Mouse (Mus musculus) spleen, postnatal 4 days (tissue): ENCODE measurements around the gene Ccdc182.

ENCODE experiments used
- DNase-seq, 2 experiments: peaks; one replicate each; pipeline ENCODE4 v3.0.0; 2022; ENCODE audit warnings: low spot score in 2 of 2

Gene Ccdc182

DNA sequence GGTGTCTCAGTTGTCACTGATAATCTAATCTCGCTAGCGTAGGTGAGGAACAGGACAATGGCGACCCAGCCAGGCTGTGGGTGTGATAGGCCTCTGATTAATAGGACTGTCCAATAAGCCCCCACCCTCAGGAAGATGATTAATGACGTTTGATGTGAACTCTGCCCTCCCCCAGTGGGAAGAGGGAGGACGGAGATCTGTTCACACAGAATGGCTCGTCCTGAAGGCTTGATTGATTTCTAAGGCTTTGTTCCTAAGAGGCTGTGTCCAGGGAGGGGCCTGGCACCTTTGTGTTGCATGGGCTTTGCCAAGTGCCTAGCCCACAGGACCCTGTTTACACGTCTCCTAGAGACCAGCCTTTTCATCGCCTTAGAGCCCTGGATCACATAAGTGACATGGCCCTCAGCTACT, 13.4 kb upstream of the Ccdc182 start:
- DNase-seq: no peak

DNA sequence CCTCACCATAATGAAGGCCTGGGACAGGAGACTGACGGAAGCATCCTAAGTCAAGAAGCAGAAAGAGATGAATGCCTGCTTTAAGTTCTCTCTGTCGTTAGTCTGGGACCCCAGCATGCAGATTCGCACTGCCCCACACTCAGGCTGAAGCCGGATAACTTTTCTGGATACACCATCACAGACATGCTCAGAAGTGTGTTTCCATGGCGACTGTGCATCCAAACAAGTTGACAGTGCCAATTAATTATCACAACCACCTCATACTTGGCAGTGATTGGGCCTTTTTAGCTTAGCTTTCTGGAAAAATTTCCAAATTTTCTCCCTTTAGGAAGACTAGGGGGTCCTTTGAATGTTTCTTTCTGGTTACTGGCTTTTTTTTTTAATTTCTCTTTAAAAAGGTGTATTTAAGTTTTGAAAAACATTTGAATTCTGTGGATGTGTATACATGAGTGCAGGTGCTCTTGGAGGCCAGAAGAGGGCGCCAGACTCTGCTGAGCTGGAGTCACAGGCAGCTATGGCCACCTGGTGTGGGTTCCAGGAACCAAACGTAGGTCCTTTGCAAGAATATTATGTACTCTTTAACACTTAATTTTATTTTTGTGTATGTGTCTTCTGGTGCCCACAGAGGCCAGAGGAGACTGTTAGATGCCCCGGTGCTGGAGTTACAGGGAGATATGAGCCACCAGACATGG, 12.3 kb upstream of the Ccdc182 start:
- DNase-seq: no peak

DNA sequence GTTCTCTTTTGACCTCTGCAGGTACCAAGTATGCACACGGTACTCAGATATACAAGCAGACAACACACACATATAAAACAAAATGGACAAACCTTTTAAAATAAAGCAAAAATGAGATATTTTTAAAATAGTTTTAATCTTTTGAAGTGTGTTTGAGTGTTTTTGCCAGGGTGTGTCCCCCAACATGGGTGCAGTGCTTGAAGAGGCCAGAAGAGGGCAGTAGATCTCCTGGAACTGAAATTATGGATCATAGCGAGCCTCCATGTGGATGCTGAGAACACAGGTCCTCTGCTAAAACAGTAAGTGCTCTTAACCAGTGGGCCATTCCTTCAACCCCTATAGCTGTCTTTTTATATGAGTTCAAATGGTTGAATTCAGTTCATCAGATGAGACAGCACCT, 11.3 kb upstream of the Ccdc182 start:
- no peak for DNase-seq

DNA sequence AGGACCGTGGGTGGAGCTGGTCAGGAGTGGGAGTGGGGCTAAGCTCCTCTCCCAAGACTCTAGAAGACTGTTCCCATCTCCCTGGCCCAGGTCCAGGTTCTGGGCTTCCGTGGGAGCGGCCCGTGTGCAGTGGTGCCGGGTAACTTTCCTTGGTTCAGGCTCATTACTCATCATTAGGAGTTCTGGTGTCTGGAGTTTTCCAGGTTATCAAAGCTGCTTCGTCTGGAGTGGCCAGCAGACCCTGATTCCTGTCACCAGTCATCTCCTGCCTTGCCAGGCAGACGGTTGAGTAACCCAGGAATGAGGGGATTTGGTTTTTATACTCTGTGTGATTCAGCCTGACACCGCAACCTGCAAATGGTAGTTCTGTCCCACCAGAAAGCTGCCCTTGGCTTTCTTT, 7.8 kb upstream of the Ccdc182 start:
- no peak for DNase-seq

DNA sequence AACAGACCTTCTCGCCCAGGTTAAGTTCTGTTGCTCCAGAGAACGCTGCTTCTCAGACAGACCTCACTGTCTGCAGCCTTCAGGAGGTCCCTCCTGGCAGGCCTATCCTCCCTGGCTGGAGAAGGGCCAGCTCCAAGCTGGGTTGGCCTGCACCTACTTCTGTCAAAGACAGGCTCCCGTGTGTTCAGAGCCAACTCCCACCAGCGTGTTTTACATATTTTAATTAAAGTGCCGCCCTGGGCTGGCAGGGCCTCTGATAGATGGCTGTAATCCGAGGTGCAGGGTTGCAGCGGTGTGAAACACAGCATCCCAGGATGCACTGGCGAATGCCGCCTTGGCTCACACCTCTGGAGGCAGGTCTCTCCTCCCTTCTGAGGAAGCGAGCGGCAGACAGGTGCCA, 5.5 kb upstream of the Ccdc182 start:
- DNase-seq: no peak

DNA sequence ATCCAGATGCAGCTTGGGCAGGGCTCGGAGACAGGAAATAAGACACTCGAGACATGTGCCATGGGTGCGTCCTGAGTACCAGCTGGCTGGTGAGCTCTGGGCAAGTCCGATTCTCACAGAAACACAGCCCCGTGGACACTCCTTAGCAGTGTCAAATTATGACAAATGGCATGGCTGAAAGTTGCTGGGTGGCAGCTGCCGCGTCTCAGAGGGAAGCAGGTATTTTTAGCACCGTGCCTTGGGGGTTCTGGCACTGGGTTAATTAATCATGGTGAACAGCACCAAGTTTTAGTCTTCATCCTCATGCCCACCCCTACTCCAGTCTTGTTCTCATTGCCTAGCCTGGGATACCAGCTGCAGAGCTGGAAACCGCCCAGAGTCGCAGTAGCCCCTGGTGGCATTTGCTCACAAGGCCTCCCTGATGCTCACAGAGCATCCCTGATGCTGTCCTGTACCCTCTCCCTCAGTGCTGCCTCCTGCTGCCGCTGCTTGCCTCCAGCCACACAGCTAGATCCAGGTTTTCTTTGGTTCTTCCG, 5.0 kb upstream of the Ccdc182 start:
- DNase-seq: no peak

DNA sequence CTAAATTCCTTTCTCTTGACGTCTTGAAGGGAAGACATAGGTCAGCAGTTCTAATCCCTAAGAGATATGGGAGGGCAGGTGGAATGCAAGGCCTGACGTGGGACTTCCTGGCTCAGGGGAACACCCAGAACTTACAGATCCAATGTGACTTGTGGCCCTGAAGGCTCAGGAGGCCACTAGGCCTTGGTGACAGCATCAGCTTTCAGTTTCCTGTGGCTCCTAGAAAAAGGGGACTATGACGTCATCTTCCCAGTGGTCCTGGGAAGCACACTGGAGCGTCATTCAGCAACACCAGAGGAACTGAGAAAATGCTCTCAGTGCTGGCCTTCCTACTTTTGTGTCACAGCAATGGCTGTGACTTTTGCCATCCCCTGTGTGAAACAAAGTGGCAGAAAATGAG, 2.6 kb upstream of the Ccdc182 start:
- DNase-seq: no peak

DNA sequence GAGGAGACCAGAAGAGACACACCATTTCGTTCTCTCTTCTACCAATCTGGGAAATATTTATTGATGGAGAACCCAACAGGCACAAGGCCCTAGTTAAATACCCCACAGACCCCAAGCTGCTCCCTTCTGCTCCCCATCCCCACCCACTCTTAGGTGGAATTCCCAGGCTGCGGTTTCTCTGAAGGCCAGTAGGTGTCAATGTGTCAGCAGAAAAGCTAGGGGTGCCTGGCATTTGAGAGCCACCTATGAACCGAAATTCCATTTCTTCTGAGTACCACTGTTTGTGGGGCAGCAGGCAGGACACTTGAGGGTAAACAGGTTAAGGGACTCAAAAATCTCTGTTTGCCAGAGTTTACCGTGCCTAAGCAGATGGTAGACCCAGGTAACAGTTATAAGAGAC, 2.2 kb upstream of the Ccdc182 start:
- DNase-seq: no peak

DNA sequence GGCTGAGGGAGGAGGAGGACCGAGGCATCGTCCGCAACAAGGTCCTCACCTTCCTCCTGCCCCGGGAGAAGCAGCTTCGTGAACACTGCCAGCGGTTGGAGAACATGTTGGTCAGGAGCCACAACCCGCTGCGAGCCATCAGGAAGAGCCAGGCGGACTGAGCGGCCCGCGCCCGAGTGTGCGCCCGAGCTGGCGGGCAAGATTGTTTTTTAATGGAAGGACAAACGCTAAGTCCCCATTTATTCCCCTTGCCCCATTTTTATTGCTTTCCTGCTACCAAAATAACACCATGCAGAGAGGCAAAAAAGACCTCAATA, 494 bp downstream of the Ccdc182 start:
- no peak for DNase-seq

DNA sequence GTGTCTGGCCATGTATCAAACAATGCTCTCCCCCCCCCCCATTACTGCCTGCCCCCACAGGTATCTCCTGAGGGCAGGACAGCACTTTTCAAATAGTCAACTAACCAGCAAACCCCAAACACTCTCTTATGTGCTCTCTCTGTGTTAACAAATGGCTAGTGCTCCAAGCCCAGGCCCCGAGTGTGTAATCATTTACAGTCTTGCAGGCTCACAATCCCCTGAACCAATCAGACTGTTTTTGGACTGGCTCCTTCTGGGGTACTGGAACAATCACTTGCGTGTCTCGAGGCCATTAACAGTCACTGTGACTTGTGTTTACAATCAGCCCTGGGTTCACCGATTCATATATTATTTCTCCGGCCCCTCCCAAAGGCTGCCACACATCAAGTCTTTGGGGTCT, 1.4 kb downstream of the Ccdc182 start:
- DNase-seq: no peak

DNA sequence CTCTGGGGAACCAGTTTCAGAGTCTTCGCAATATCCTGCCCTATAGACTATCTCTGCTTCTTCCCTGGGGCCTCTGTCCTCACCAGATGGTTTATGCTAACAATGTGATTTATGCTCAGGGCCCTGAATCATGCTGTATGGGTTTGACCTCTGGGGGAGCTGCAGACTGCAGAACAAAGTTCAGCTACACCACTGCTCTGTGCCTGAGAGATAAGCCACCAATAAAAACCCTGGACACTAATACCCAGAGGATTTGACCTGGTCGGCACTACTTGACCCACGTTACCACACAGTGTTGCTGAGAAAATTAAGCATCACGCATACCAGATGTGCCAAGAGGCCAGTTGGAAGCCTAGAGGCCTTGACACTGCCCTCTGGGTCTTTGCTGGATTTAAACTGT, 3.7 kb downstream of the Ccdc182 start:
- no peak for DNase-seq

DNA sequence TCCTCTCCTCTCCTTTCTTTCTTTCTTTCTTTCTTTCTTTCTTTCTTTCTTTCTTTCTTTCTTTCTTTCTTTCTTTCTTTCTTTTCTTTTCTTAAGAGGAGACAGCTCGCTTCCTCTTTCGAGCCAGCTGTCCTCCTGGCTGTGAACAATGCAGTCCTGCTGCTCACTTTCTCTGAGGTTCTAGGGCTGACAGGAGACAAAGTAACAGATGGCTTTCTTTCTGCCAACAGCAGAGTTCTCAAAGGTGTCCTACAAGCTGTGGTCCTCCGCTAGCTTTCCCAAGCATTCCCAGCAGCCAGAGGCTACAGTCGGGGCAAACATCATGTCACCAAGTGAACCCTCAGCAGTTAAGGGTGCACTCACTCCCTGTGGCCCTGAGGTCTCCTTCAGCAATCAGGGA, 5.5 kb downstream of the Ccdc182 start:
- no peak for DNase-seq

DNA sequence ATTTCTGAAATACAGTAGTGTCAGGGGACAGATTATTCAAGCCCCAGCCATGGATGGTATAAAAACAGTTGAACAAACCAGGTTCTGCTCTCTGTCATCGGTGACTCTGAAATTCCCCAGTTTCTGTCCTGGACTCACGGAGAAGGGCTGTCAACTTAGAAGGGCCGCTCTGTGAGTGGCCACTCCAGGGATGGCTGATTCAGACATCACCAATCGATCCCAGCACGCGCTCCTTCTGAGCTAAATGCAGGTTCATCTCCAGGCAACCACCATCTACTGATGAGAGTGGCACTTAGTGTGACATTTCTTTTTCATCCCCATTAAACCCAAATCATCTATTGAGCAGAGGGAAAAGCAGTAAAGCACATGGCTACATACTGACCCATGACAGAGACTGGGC, 7.8 kb downstream of the Ccdc182 start:
- no peak for DNase-seq

DNA sequence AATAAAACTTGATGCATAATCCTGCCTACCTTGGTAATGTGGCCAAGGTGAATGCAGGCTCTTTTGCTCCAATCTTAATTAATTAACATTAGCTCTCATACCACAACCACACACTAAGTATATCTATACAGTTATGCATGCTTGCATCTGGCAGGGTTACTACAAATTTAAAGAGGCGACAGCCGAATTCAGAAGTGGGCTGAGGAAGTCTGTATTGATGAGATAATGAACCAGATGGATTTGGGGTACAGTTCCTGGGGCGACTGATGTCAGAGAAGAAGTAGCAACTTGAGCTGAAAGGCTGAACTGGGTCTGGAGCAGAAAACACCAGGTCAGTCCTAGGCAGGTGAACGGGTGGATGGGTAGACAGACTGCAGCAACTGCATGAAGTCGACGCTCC, 11.9 kb downstream of the Ccdc182 start:
- DNase-seq: no peak

DNA sequence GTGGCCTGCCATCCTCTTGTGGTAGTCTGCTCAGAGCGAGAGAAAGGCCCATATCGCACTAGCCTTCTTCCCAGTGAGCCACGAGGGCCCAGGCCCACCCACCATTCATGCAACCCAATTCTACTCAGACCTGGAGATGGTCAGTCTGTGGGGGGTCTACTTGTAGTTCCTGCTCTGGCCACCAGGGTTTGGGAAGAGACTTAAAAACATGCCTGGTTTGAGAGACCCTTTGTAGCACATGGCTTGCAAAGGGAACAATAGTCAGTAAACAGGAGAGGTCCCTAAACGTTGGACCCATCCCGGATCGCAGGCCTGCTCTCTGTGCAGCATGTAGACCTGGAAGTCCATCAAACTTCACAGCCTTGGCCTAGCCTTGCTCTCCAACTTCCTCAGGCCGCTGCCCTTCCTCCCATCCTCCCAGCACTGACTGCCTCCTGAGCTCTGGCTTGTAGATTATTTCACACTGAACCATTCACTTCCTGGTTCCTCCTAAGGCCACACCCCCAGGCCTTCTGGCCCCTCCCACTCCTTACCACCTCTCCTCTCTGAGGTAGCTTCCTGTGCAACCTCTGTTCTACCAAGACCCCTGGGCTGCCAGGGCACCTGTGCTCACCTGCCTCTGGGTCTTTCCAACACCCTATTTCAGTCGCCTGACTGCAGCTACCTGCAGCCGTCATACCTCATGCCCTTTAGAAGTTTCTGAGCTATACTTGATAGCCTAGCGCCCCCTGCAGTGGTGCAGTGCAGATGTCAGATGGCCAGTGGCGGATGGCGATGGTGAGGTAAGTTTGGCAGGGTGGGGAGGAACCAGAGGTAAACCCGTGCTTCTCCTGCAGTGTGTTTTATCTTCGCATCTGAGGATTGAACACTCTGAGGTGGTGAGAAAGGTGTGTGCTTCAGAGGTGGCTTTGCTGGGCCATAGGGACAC, 14.0 kb downstream of the Ccdc182 start:
- no peak for DNase-seq

DNA sequence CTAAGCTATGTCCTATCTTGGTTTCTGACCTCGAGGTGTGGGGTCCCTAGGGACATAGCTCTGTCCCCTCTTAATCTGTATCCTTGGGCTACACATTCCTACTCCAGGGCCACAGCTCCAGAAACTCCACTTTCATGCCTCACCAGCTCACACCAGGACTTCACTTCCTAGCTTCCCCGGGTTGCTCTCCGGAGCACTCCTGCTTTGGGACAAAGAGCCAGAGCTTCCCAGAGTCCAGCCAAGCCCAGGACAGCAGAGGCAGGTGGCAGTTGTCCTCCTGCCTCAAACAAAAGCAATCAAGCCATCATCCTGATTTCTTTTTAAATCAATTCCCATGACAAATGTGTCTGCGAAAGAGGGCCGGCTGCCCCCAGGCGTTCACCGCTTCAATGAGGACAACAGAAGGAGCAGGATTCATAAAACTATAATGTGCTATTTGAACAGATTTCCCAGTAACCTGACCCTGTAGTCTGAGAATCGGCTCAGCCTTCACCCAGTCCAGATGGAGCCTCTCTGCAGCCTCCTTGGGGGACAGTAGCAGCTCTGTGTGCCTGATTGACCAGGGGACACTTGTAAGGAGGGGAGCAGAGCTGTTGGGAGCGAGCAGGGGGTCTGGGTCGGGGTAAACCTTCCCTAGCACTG, 15.3 kb downstream of the Ccdc182 start:
- no peak for DNase-seq

DNA sequence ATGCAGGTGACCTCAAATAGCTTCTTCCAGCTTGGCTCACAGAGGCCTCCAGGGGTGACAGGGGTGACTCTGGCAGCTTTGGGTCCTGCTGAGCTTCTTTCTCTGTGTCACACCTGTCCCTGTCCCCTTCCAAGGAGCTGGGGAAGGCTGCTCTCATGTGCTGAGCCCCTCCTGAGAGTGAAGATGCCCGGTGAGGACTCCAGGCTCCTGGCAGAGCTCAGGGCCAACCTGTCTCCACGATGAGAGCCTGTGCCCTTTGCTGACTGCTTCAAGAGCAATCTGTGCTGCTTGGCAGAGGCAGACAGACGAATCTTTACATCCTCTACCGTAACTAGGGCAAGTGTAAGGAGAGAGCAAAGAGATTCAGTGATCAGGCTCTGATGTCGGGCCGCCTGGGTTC, 16.9 kb downstream of the Ccdc182 start:
- DNase-seq: no peak

DNA sequence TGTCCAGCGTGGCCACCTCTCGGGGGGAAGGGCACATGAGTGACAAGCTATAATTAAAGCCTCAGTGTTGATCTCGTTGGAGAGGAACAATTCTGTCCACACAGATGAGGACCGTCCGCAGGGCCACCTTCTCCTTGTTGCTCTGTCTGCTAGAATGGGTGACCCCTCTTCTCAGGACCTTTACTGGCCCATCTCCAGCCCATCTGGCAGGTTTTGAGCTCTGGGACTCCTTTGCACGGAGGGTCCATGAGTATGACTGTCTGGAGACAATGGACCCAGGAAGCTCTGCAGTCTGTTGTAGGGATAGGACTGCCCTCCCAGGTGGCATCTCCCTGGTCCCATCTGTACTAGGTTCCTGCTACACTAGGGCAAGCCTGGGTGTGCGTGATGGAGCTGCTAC, 17.7 kb downstream of the Ccdc182 start:
- DNase-seq: no peak

DNA sequence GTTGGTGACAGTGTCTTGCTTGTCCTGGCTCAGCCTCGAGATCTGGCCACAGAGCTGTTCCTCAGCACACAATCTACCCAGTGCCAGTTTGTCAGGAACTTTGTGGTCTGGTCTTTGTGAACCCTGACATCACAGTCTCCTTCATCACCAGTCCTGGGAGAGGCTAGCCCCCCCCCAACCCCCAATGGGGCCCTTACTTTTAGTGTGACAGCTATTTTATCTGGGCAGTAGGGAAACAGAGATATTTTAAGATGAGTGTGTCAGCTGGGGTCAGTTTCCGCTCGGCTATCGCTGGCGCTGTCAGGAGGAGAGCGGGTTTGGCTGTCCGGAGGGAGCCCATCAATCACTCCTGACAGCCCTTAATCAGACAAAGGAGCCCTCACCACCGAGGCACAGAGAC, 19.7 kb downstream of the Ccdc182 start:
- DNase-seq: no peak

DNA sequence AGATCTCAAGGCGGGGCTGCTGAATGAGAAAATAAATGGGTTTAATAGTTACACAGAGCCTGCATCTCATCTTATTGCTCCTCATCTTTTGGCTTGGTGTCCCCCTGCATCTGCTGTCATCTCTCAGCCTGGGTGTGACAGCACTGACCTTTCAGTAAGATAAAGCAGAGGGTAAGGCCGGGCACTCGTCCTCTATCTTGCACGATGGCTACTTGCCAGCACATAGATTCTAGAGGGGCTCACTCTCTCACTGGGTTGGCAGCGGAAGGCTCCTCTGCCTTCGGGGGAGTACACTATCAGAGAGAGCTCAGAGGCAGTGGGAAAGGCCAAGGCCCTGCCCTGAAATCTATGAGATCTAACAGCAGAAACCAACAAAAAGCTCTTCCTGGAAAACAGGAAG, 20.6 kb downstream of the Ccdc182 start:
- DNase-seq: no peak

DNA sequence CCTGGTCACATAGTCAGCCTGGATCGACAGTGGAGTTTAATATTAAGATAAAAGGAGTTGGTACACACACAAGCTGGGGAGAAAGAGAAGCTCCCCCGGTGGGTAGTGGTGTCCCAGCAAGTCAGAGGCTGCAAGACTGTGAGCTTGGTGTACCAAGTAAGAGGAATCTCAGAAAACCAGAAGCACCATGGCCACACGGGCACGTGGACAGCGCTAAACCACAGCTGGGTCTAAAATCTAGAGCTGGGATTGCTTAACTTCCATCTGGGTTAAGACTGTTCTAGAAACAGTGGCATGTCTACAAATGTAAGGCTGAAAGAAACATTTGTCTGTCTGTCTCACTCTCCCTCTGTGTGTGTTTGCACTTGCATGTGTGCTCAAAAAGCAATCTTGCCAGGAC, 21.5 kb downstream of the Ccdc182 start:
- DNase-seq: no peak

DNA sequence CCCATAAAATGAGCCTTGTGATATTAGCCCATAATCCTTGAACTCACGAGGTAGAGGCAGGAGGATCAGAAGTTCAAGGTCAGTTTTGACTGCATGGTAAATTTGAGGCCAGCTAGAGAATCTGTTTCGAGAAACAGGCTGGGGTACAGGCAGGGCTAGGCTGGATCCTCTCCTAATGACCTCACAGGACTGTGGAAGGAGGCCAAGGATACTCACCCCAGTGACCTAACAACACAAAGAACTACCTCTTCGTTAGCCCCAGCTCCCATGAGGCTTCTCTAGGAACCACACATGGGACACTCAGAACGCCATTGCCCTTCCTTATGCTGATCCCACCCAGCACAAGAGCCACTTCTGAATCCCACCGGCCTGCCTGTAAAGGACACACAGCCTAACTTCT, 25.0 kb downstream of the Ccdc182 start:
- DNase-seq: no peak

DNA sequence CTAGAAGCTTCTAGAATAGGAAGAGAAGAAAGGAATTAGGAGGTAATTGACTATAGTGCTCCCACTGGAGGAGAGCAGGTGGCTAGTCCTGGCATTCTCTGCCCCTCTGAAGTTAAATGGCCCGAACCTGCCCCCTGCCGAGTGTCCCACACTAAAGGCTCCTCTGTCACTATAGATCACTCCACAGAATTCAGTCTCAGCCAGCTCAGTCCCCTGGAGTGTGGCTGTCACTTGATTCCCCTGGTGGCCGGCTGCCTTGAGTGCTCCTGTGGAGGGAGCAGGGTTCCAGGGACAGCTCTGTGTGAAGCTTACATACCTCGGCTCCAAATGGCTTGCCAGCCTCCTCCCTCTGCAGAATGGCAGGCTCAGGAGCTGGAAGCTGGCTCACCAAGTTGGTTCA, 33.2 kb downstream of the Ccdc182 start:
- no peak for DNase-seq
